Mouse (Mus musculus): ENCODE measurements around the gene Pus7. TPM values are rescaled to one million over a fixed set of nuclear protein-coding genes. Genes with fewer than 3 reads are reported as not detected.

Gene Pus7
- 10 to 100 TPM; 17.4 to 17.5 TPM for total RNA-seq (2021)
- long read RNA-seq, experiment 1, transcript Pus7-201 (16 exons, 3,407 nt), result minor isoform, 9 of 30 reads
- long read RNA-seq, experiment 1, transcript Pus7-206 (17 exons, 3,266 nt), result major isoform, 16 of 30 reads
- long read RNA-seq, experiment 1, partial matches to known transcripts, result 3 of 30 reads
- long read RNA-seq, experiment 1, other reads (novel, unspliced or antisense), result 2 of 30 reads
- long read RNA-seq, experiment 2, transcript Pus7-206 (17 exons, 3,266 nt), result major isoform, 10 of 18 reads
- long read RNA-seq, experiment 2, partial matches to known transcripts, result 2 of 18 reads
- long read RNA-seq, experiment 2, other reads (novel, unspliced or antisense), result 4 of 18 reads

DNA sequence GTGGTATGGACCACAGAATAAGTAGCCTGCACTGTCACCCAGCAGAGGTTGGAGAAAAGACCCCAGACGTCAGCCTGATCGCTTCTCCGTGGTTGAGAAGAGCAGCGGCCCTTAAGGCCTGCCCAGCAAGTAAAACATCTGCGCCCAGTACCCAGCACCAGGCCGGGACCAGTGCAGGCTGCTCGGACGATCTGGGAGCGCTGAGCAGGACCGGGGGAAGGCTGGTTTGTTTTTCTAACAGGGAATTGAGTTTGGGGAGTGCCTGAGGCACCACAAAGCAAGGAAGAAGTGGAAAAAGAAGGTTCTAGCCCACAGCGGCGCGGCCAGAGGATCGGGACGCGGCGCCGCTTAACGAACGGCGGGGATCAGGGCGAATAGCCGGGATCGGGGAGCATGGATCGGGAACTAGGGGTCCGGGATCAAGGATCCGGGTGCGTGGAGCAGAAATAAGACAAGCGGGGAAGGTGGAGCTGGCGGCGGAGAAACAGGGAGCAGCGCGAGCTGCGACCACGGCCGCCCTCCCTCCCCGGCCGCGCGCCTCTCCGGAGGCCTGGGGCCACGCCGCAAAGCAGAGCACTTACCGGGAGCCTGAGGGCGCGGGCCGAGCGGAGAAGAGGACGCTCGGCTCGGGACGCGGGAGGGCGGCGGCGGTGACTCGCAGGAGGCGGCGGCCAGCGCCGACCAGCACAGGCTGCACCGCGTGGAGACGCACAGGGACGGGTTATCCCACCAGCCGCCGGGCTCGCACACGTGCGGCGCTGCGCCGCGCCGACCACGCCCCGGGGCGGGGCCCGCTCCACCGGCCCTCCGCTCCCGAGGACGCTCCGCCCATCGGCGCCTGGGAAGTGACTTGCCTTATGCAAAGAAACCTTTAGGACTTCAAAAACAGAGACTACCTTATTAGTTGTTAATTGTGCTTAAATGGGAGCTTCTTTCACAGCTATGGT, at the start of gene Pus7:
Gene Pus7 (minus strand): TSS at position 781 of the 947 bp plus-strand sequence.
- DNase-seq (ENCODE audit: low spot score in 2 of 2), result peak; percentile 61 to 82
- intact Hi-C loops (cut with DNase I), result no loop called here

DNA sequence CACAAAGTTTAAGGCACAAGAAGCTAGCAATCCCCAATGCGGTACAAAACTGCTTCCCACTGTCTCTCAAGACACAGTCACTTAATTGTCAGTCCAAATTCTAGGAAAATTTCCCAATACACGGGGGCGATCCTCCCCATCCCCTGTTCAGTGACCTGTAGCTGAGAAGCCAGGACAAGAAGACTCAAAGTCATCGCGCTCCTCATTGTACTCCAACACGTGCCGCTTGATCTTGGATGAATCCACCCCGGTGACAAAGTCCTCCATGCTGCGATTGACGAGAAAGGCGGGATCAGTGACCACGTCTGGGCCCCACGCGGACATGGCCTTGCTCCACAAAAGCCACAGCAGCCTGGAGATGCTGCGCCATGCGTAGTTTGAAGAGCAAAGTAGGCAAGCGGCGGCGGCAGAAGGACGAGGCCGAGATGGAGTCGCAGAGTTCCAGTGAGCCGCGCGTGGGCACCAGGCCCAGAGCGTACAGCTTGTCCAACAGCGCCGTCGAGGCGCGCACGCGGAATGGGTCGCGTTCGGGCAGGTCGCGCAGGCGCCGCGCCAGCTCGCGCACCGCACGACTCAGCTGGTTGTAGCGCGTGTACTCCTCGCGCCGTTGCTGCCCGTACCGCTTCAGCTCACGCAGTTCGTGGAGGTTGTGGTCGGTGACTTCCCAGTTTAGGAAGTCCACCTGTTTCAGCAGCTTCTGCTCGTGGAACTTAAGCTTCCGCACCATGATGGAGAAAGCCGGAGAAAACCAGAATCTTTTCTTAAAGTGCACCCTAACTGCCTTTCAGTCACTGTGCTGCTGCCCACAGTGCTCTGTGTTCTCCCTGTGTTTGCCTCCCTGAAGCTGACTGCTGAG, 47.6 kb upstream of the Pus7 start:
- intact Hi-C loops (cut with DNase I), result no loop called here
- peak; percentile 23 to 42 for DNase-seq (ENCODE audit: low spot score in 2 of 2)

DNA sequence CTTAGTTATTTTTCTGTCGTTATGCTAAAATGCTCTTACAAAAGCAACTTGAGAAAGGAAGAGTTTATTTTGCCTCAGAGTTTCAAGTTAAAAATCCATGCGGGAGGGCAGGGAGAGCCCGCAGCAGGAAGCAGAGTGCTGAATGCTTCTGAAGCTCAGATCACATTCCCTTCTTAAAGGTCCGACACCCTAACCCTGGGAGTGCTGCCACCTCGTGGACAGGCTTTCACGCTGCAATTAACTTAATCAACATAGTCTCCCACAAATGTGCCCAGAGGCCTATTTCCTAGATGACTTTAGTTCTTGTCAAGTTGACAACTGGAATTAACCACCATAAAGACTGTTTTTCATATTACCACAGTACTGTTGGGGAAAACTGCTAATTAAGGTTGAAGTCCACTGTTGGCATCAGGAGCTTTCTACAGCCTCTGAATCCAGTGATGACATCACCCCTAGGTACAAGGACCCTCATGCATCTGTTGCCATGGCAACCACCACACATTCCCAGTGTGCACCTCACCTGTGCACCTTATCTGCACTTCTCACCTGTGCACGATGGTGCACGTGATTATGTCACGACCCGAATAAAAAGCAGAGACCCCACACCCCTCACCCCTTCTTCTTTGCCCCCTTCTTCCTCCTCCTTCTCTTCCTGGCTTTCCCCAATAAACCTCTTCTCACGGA, 43.0 kb upstream of the Pus7 start:
- DNase-seq (ENCODE audit: low spot score in 2 of 2), result peak in 1 of 2 experiments; percentile 38
- intact Hi-C loops (cut with DNase I), result no loop called here

DNA sequence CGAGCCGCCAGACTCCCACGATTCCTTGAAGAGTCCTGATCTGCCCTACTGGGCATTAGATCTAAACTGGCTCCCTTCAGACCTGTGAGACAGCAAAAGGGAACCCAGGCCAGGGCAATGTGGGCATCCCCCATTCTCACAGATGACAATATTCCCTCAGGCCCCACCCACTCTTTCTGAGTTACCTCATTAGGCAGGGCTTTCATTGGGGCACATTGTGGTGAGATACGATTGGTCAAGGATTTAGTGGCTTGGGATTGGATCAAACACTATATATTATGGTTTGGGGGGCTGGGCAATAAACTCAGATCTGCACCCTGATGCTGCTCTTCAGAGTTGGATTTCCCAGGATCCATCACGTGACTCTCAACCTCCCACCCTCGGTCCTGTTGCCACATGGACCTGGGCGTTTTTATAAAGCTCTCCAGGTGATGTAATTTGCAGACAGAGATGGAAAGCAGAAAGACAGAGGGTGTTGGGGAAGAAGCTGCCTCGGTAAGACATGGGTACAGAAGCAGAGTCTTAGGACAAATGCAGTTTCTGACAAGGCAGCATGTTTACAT, 40.7 kb upstream of the Pus7 start:
- no peak for DNase-seq (ENCODE audit: low spot score in 2 of 2)
- intact Hi-C loops (cut with DNase I), result no loop called here

DNA sequence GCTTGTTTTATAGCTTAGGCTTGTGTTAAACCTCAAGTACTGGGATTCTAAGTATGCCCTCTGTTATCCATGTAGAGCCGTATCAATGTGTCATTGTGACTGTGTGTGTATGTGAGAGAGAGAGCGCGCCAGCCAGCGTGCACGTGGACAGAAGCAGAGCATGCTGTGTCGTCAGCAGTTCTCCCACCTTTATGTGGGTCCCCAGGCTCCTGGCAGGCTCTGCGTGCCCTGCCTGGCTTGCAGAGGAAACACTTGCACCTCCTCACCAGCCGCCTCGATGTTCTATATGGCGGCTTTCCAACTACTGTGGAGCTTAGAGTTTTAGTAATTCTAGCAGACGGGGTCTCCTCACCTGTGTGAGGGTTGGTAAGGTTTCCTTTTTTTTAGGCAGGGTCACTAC, 38.8 kb upstream of the Pus7 start:
- no peak for DNase-seq (ENCODE audit: low spot score in 2 of 2)
- intact Hi-C loops (cut with DNase I), result no loop called here

DNA sequence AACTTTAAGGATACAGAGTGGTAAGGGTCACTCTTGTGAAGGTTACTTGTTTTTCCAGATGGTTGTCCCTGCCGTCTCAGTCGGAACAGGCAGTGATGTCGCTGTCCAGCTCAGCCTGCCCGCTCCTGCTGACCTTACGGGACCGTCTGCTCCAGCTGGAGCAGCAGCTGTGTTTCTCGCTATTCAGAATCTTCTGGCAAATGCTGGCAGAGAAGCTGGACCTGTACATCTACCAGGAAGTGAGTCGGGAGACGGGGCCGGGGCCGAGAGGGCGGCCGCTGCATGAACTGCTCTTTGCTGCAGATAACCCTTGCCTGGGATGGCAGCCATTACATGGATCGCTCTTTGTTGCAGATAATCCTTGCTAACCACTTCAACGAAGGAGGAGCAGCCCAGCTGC, 33.2 kb upstream of the Pus7 start:
- intact Hi-C loops (cut with DNase I), result no loop called here
- DNase-seq (ENCODE audit: low spot score in 2 of 2), result no peak

DNA sequence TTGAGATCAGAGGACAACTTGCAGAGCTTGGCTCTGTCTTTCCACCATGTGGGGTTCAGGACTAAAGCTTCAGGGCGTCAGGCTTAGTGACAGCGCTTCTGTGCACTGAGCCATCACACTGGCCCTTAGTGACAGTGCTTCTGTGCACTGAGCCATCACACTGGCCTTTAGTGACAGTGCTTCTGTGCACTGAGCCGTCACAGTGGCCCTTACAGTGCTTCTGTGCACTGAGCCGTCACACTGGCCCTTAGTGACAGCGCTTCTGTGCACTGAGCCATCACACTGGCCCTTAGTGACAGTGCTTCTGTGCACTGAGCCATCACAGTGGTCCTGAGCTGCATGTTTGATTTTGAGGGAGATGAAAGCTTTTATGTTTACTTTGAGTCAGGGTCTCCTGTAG, 31.3 kb upstream of the Pus7 start:
- intact Hi-C loops (cut with DNase I), result no loop called here
- DNase-seq (ENCODE audit: low spot score in 2 of 2), result no peak

DNA sequence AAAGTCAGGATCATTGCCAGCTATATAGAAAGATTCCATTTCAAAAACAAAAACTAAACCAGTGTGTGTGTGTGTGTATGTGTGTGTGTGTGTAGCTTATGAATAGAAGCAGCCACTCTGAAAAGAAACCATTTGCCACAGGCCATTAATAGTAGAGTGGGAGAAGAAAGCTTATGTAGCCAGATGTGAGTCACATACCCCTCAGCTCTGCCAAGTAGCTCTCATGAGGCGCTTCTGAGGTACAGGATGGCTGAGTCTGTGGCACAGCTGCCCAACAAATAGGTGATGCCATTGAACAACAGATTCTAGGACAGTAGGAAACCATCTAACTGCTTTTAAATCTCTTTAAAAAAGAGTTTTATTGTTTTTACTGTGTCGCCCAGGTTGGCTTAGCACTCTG, 9.2 kb upstream of the Pus7 start:
- DNase-seq (ENCODE audit: low spot score in 2 of 2), result no peak
- intact Hi-C loops (cut with DNase I), result no loop called here

DNA sequence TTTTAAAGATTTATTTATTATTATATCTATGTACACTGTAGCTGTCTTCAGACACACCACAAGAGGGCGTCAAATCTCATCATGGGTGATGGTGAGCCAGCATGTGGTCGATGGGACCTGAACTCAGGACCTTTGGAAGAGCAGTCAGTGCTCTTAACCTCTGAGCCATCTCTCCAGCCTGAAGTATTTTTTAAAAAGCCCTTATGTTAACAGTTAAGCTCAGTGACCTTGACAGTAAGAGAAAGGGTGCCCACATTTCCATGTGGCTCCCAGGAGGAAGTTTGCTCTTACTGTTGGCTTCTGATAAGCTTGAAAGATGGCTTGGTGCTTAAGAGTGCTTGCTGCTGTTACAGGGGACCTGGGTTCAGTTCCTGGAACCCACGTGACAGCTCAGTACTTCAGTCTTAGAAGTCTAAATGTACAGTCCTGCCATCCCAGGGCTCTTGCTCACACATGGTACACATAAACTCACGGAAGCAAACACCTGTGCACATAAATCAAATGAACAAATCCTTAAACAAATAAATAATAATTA, 5.6 kb upstream of the Pus7 start:
- no peak for DNase-seq (ENCODE audit: low spot score in 2 of 2)
- intact Hi-C loops (cut with DNase I), result no loop called here

DNA sequence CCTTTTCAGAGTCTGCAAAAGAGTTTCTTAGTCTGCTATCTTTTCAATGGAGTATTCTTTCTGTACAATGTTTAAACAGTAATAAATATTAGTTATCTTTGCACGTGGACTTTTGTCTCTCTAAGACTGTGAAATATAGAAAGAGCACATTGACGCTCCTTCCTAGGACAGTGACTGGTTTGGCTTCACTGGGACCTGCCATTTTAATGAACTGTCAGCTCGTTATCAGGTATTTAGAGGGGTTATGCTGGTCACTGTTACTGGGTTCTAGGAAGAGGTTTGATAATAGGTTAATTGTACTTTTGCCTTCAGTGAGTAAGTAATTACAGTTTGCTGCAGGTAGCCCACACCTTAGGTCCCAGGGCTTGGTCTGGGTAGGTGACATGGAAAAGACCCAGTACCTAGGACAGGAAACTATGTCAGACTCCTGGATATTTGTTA, 4.9 kb upstream of the Pus7 start:
- intact Hi-C loops (cut with DNase I), result no loop called here
- no peak for DNase-seq (ENCODE audit: low spot score in 2 of 2)

DNA sequence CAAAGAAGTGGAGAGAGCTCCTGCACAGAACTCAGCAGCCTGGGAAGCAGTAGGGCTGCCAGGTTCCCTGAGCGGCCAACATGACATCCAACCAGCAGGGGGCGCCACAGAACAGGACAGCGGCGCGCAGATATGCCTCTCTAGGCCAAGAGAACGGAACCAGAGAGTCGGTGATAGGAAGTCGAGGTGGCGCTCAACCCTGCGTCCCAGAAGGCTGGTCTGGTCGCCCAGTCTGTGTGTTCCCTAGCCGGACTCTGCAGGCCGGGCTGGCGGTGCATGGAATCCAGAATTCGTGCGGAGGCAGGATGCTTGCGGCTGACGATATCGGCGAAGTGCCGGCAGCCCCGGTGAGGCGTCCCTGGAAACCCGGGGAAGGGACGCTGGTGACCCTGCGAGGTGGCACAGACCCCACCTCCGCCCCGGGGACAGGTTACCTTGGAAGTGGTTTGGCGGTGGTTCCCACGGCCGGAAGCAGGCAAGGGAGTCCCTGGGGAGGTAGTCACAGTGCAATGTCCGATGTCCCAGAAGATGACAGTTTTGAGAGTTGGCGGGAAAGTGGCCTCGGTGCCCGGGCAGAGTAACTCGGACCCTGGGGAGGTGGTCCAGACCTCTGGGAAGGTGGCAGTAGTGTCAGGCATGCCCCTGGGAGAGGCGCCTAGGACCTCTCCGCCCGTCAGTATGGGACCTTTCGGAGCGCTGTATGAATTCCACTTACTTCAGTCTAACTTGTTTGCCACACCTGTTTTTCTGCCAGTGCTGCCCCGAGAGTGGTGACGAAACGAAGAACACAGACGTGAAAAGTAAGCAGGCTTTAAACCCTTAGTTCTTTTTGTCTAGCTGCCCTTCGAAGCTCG, 4.3 kb upstream of the Pus7 start, which contains the start of gene Rint1:
Gene Rint1 (plus strand): TSS at position 176 of the 854 bp plus-strand sequence.
- DNase-seq (ENCODE audit: low spot score in 2 of 2), result peak; percentile 97 to 98
- intact Hi-C loops (cut with DNase I), result no loop called here

DNA sequence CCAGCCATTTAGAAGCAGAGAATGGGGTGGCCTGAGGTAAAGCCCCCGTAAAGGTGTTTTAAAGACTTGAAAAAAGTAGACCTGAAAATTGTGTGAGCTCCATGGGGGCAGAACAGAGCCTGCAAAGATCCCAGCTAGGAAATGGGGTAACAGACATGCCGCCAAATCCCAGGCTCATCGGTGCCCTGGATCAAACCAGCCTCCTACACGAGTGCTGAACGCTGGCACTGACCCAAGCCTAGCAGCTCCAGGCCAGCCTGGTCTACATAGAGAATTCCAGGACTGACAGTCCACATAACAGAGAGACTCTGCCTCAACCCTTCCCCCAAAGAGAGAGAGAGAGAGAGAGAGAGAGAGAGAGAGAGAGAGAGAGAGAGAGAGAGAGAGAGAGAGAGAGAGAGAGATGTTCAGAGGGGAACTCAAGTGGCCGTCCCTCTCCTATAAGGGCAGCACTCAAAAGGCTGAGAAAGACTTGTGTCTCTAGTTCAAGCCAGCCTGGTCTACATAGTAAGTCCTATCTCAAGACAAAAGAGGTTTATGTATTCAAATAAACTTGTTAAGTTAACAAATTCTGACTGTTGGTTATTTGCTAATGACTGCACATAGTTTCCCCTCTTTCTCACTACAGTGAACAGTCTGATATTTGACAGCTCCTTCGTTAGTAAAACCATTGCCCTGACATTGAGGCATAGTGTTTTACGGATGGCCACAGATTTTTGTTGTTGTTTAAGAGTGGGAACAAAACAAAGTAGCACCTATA, 1.3 kb downstream of the Pus7 start:
- intact Hi-C loops (cut with DNase I), result no loop called here
- DNase-seq (ENCODE audit: low spot score in 2 of 2), result no peak

DNA sequence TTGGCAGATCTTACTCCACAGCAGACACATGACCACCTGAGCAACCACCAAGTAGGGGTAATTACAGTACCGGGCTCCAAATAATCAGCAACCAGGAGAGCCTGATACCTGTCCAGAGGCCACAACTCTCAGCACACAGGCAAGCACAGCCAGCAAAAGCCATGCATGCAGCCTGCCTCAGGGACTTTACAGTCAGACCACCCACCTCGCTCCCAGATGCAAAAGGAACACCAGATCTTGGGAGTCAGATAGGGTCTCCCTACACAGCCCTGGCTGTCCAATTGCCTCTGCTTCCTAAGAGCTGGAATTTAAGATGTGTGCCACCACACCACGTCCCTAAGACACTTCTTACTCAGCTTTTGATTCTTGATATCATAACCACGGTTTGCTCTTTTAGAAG, 2.3 kb downstream of the Pus7 start:
- no peak for DNase-seq (ENCODE audit: low spot score in 2 of 2)
- intact Hi-C loops (cut with DNase I), result no loop called here

DNA sequence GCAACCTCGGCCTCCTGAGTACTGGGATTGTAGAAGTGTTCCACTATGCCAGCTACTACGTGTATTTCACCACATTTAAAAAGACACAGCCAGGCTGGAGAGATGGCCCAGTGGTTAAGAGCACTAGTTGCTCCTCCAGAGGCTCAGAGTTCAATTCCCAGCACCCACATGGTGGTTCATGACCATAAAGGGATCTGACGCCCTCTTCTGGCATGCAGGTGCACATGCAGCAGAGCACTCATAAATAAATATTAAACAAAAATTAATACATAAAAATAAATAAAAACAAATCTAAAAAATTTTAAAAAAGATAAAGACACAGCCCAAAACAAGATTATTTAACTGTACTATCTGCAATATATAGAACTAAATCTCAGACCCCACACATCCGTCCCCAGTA, 3.0 kb downstream of the Pus7 start:
- intact Hi-C loops (cut with DNase I), result no loop called here
- DNase-seq (ENCODE audit: low spot score in 2 of 2), result no peak

DNA sequence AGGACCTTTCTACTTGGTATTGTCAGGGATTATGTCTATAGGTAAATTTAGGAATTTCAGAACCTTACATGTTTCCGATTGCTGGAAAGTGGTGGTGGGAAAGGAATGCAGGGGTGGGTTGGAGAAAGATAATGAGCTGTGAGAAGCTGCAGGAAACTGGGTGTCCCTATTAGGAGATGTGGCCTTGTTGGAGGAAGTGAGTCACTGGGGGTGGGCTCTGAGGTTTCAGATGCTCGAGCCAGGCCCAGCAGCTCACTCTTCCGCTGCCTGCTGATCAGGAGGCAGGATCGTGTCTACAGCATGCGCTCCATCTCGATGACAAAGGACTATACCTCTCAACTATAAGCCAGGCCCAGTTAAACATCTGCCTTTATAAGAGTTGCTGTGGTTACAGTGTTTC, 9.3 kb downstream of the Pus7 start:
- intact Hi-C loops (cut with DNase I), result no loop called here
- DNase-seq (ENCODE audit: low spot score in 2 of 2), result no peak

DNA sequence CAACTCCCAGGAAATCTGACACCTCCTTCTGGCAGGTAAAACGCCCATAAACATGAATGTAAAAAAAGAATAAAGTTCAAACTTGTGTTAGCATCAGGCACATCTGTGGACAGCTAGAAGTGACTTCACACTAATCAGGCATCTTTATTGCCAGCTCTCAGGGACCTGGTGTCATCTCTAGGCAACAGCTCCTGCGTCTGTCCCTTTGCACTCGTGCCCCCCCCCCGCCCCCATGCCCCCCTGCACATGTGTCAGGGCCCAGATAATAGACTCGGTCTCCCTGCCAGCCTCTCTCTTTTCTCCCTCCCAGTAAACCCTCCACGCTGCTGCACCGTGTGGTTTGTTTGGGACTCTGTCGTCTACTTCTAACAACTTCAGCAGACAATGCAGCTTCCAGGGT, 12.4 kb downstream of the Pus7 start:
- intact Hi-C loops (cut with DNase I), result no loop called here
- DNase-seq (ENCODE audit: low spot score in 2 of 2), result no peak

DNA sequence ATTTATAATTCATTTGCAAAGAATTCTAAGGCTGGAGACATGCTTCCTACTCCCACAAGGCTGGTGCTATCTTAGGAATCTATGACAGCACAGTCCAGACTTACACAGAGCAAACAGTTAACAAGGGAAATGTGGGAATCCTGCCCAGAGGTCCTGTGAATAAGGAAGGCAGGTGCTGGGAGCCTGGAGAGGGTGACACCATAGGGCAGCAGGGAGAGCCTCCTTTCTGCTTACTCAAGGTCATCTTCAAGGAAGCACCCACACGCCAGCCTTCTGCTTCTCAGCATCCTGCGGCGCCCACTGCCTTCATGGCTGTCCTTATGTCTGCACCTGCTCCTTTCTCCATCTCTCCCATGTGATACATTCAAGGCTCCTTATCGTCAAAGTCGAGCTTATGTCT, 19.0 kb downstream of the Pus7 start:
- DNase-seq (ENCODE audit: low spot score in 2 of 2), result peak; percentile 34 to 54
- intact Hi-C loops (cut with DNase I), result no loop called here

All from left cerebral cortex, postnatal 14 days (tissue).